Mouse (Mus musculus) liver, embryonic 16.5 days (tissue): Measurements from ENCODE around the gene Ncor1. TPM values are rescaled to one million over a fixed set of nuclear protein-coding genes. Genes with fewer than 3 reads are reported as not detected.
A peak's percentile ranks its signal among the peaks of the same experiment; 100 is the strongest.

Experiments used
- ATAC-seq: fragments of 200-750 bp; cut with Nextera tagmentation; 2 replicates; pipeline ENCODE4 v1.8.0; 2017; ENCODE audit warnings: low read depth, mild to moderate bottlenecking, moderate number of reproducible peaks, moderate library complexity
- H3K27ac ChIP-seq: fragments of 300-500 bp; sonication (generic); 2 replicates; pipeline ENCODE4 v1.5.1; 2014; ENCODE audit warnings: mild to moderate bottlenecking, low read length
- H3K27me3 ChIP-seq: fragments of 300-500 bp; sonication (generic); 2 replicates; pipeline ENCODE4 v1.6.1; 2014; ENCODE audit warnings: low read depth, low read length, mixed read lengths; ENCODE audit not compliant: control insufficient read depth, insufficient read depth
- H3K36me3 ChIP-seq: fragments of 300-500 bp; sonication (generic); 2 replicates; pipeline ENCODE4 v1.6.1; 2014; ENCODE audit warnings: mild to moderate bottlenecking; ENCODE audit not compliant: control insufficient read depth, insufficient read depth
- H3K4me1 ChIP-seq: fragments of 300-500 bp; sonication (generic); 2 replicates; pipeline ENCODE4 v1.6.1; 2014; ENCODE audit warnings: low read depth, low read length, mixed read lengths; ENCODE audit not compliant: control insufficient read depth
- H3K4me2 ChIP-seq: fragments of 300-500 bp; sonication (generic); 2 replicates; pipeline ENCODE4 v1.6.1; 2014; ENCODE audit warnings: low read depth, low read length, mixed read lengths
- H3K4me3 ChIP-seq: fragments of 300-500 bp; sonication (generic); 2 replicates; pipeline ENCODE4 v1.5.1; 2014; ENCODE audit warnings: low read depth, mild to moderate bottlenecking, low read length
- H3K9ac ChIP-seq: fragments of 300-500 bp; sonication (generic); 2 replicates; pipeline ENCODE4 v1.6.1; 2014; ENCODE audit warnings: low read depth, low read length
- H3K9me3 ChIP-seq: fragments of 300-500 bp; sonication (generic); replicated peaks from 2 replicates; pipeline ENCODE4 v1.6.1; 2016; ENCODE audit warnings: low read length; ENCODE audit not compliant: control insufficient read depth
- WGBS: fragments of 180-500 bp; shearing (Covaris S2); extraction: QIAGEN DNeasy Blood & Tissue Kit; methylation state at CpG from one replicate; pipeline ENCODE4 v1.1.7; 2014; ENCODE audit not compliant: insufficient replicate concordance; 5-methylcytosine and 5-hydroxymethylcytosine counted together
- polyA plus RNA-seq: library from polyadenylated mRNA; unstranded; fragments of >200 nt; fragmentation: Nextera tagmentation; extraction: Ambion mirVana; gene quantifications from 2 replicates; pipeline ENCODE4 v1.2.1, GENCODE M21; 2015

Gene Ncor1
- polyA plus RNA-seq, 1 experiment from 2014 or later = 22.7 TPM

GRCm38 (mm10) chr11:62278027-62278426, 180.3 kb downstream of the Ncor1 start:
- WGBS = 5% methylated on average over 5 of the region's 5 CpGs
- no peaks in the 10 kb centered on the region for H3K27me3 ChIP-seq
- peak; percentile 31 for ATAC-seq
- H3K9me3 ChIP-seq = no peaks in the 10 kb centered on the region
- 0 out of 2 replicates have a peak overlapping the region, but pooled peaks have one; percentile 18 for H3K4me2 ChIP-seq
- peaks cover 18% of the 10 kb centered on the region for H3K4me1 ChIP-seq
- H3K4me3 ChIP-seq = peak overlapping the region; percentile 9; the same call in 1 of the 2 replicates
- no peak overlapping the region for H3K27ac ChIP-seq
- no peaks in the 10 kb centered on the region for H3K36me3 ChIP-seq
- no peak overlapping the region for H3K9ac ChIP-seq

DNA sequence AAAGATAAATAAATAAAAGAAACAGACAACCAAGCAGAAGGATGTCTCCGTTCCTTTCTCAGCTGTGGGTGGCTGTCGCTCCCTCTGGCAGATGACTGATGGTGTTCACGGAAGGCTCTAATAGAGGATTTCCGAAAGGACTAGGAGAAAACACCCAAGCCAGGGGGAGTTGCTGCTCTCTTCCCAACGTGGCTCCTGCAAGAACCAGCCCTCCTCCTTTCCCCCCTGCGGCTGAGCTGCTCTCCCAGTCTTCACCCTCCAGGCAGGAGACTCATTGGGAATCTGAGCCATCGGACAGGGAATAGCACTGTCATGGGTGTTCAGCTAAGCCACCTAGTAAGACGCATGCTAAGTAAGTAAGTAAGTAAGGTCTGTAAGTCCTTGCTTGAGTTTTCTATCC, 181.3 kb downstream of the Ncor1 start:
- H3K4me1 ChIP-seq = peaks cover 17% of the 10 kb centered on the region
- WGBS = 70% methylated on average over 8 of the region's 8 CpGs

DNA sequence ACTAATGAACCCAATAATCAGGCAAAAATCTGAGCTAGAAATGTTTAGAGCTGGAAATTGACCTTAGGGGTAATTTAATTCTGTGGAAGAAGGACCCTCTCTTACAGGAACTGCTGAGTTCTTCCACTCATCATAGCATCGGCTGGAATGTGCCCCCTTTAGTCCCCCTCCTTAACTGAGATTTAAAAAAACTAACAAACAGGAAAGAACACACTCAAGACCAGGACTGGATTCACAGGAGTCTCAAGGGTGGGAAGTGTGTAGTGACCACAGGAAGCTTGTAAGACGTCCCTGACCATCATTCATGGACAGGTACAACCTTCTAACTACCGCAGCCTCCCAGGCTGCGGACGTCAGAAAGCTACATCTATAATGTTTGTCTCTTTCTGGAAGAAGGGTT, 187.5 kb downstream of the Ncor1 start:
- no peaks in the 10 kb centered on the region for H3K27me3 ChIP-seq
- no peak for ATAC-seq
- H3K9ac ChIP-seq = no peak overlapping the region
- H3K4me1 ChIP-seq = no peaks in the 10 kb centered on the region
- no peaks in the 10 kb centered on the region for H3K36me3 ChIP-seq
- H3K9me3 ChIP-seq = no peaks in the 10 kb centered on the region
- H3K27ac ChIP-seq = no peak overlapping the region
- 53% methylated on average over 5 of the region's 5 CpGs for WGBS
- no peak overlapping the region for H3K4me3 ChIP-seq
- H3K4me2 ChIP-seq = no peak overlapping the region

More for the DNA sequence above, 181.3 kb downstream of the Ncor1 start:
- no peak overlapping the region for H3K4me3 ChIP-seq
- no peaks in the 10 kb centered on the region for H3K27me3 ChIP-seq
- H3K4me2 ChIP-seq = no peak overlapping the region
- no peak overlapping the region for H3K9ac ChIP-seq
- H3K27ac ChIP-seq = no peak overlapping the region
- H3K36me3 ChIP-seq = no peaks in the 10 kb centered on the region
- no peak for ATAC-seq
- H3K9me3 ChIP-seq = no peaks in the 10 kb centered on the region

DNA sequence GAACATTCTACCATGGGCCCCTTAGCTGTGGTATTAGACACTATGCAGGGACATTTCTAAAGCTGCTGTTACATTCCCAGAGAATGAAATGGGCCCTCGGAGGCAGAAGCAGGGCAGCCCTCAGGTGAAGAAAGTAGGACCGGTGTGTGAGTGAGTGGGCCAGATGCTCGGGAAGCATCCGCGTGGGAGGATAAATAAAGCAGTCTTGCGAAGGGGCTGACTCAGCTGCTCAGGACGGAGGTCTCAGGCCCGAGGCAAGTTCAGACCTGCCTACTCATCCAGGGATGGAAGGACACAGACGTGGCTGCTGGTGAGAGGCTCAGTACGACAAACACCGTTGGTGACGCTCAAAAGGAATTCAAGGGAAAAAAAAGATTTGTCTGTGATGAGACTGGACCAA, 189.2 kb downstream of the Ncor1 start:
- H3K27ac ChIP-seq = no peak overlapping the region
- WGBS = 78% methylated on average over 12 of the region's 12 CpGs
- no peaks in the 10 kb centered on the region for H3K36me3 ChIP-seq
- H3K9ac ChIP-seq = no peak overlapping the region
- no peak for ATAC-seq
- H3K4me3 ChIP-seq = no peak overlapping the region
- no peaks in the 10 kb centered on the region for H3K4me1 ChIP-seq
- H3K4me2 ChIP-seq = no peak overlapping the region
- H3K9me3 ChIP-seq = no peaks in the 10 kb centered on the region
- H3K27me3 ChIP-seq = no peaks in the 10 kb centered on the region

GRCm38 (mm10) chr11:62268381-62268780, 190.0 kb downstream of the Ncor1 start:
- no peak overlapping the region for H3K9ac ChIP-seq
- no peaks in the 10 kb centered on the region for H3K27me3 ChIP-seq
- H3K4me3 ChIP-seq = no peak overlapping the region
- H3K36me3 ChIP-seq = no peaks in the 10 kb centered on the region
- no peak for ATAC-seq
- H3K4me1 ChIP-seq = no peaks in the 10 kb centered on the region
- H3K27ac ChIP-seq = no peak overlapping the region
- 56% methylated on average over 8 of the region's 8 CpGs for WGBS
- no peaks in the 10 kb centered on the region for H3K9me3 ChIP-seq
- no peak overlapping the region for H3K4me2 ChIP-seq

DNA sequence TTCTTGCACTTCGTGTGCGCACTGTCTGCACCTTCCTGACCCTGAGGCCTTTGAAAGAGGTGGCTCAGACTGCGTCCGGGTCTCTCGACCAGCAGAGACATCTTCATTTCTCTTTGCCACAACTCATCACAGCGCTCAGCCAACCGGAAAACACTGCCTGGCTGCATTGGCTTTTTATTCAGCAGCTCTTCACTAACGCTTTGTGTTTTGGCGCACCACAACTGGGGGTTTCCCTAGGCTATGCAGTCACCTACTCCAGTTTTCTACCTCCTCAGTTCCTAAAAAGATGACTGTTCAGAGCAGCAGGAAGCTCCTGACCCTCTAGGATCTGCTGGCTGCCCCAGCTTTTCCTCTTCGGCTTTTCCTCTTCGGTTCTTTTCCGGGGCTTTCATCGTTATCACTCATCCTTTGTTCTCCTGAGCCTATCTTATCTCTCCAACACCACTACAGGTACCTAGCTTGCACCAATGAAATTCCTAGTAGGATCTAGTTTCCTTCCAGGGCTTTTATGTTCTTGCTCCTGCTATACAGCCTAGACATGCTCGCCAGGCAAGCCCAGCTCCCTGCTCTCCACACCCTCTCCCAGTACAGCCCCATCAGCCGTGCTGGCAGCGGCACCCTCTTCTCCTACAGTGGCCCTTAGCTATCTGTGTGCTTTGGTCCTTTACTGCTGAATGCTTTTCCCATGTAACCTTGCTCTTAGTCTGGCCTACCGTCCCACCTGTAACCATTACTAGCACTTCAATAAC, 191.7 kb downstream of the Ncor1 start:
- WGBS = 59% methylated on average over 17 of the region's 17 CpGs
- no peaks in the 10 kb centered on the region for H3K4me1 ChIP-seq
- H3K27me3 ChIP-seq = no peaks in the 10 kb centered on the region
- no peaks in the 10 kb centered on the region for H3K9me3 ChIP-seq
- H3K36me3 ChIP-seq = no peaks in the 10 kb centered on the region
- H3K27ac ChIP-seq = no peak overlapping the region
- H3K4me2 ChIP-seq = no peak overlapping the region
- no peak overlapping the region for H3K4me3 ChIP-seq
- H3K9ac ChIP-seq = no peak overlapping the region
- ATAC-seq = no peak

Other genes starting within 250 kb of the Ncor1 start
- 0.56 and 0.60 TPM in 2 replicates for gene Adora2b, start 209.6 kb downstream of the Ncor1 start, polyA plus RNA-seq
- gene Zswim7, start 177.2 kb downstream of the Ncor1 start, polyA plus RNA-seq = 7.3 and 8.2 TPM in 2 replicates
- gene Ttc19, start 177.1 kb downstream of the Ncor1 start, polyA plus RNA-seq = 3.2 and 3.4 TPM in 2 replicates
- gene Pigl, start 81 bp downstream of the Ncor1 start, polyA plus RNA-seq = 3.0 and 3.5 TPM in 2 replicates
- 4.5 and 7.2 TPM in 2 replicates for gene Cenpv, start 80.7 kb upstream of the Ncor1 start, polyA plus RNA-seq
- 1,628 and 1,645 TPM in 2 replicates for gene Ubb, start 92.6 kb upstream of the Ncor1 start, polyA plus RNA-seq
- gene Trpv2, start 115.9 kb upstream of the Ncor1 start, polyA plus RNA-seq = 5.0 and 5.7 TPM in 2 replicates
- gene Lrrc75a, start 190.0 kb upstream of the Ncor1 start, polyA plus RNA-seq = 0.72 and 1.0 TPM in 2 replicates
- 6.9 and 9.0 TPM in 2 replicates for gene Mmgt2, start 190.1 kb upstream of the Ncor1 start, polyA plus RNA-seq